Mouse (Mus musculus): ENCODE data around the gene March6. TPM values are rescaled to one million over a fixed set of nuclear protein-coding genes. Genes with fewer than 3 reads are reported as not detected.

Gene March6
- 11.7 TPM for polyA plus RNA-seq (2017; shearing (Covaris generic))

DNA sequence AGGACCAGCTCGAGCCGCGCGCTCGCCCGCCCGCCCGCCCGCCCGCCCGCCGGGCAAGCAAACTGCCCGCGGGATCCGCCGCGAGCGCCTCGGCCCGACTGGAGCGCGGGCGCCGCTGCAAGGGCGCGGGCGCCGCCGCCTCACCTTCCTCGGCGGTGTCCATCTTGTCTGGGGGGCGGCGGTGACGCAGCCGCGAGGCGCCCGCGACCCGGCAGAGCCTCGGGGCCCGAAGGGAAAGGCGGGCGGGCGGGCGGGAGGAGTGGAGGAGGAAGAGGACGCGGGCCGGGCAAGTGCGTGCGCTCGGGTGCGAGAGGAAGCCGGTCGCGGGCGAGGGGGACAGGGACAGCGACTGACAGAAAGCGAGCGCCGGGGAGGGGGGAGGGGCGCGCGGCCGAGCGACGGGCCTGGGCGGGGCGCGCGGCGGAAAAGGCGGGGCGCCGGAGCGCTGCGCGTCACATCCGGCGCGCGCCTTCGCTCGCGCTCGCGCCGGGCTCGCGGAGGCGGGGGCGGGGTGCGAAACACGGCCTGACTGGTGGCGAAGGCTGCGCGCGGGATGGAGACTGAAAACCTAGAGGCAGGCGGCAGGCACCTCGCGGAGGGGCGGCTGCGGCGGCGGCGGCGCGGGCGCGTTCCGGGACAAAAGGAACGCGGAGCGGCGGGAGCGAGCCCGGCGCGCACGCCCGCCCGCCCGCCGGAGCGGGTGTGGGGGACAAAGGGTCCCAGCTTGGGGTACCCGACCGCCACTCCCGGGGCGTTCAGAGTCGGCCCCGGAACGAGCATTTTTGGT is at the start of gene March6:
Gene March6 (minus strand): TSS at position 395 of the 787 bp plus-strand sequence.

DNA sequence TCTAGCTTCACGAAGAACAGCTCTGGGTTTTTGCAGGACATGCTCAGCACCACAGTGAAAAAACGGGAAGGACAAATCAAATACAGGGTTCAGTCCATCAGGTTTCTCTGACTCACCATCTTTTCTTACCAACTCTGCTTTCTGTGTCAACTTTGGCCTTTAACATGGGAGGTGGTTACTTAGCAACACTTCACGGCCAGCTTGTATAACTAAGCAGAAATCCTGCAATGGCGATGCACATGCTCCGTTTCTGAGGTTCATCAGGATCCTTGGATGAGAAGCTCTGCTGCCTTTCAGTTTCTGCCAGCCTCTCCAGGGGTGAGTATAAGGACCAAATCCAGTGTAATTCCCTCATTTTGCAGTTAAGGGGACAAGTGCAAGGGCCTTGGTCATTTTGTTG is 34.3 kb upstream of the March6 start, which contains the start of gene Cmbl:
Gene Cmbl (plus strand): TSS at position 206 of the 400 bp plus-strand sequence.

DNA sequence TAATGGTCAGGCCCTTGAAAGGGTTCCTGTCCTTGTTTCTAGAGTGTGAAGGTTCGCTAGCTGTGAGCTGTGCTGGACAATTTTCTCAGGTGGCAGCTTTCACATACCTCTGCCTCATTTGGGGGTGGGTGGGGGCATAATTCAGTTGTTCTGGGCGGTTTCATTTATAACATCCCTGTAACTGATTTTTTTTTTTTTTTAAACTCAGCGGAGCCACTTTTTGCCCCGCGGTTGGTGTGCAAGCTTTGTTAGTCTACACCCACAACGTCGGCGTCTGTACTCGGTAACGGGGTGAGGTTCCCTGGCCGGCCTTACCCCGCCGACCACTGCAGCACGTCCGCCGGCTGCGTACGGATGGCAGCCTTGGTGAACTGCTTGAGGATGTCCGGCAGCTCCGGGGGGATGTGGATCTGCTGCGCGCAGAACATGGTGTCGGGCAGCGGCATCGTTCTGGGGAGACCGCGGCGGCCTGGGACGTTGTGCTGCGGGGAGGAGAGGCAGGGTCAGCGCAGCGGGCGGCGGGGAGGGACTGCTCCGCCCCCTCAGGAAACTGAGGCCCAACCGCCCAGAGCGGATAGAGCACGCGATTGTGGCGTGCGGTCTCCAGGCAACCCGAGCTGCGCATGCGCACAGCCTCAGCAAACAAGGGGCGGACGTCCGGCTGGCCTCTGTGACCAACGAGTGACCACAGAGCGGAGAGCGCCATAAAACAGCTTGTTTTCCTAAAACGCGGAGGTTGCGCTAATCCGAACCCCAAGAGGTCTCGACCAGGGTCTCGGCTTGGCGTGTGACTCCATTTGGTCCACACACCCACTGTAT is 77.5 kb downstream of the March6 start, which contains the start of gene Ropn1l:
Gene Ropn1l (minus strand): TSS at position 640 of the 819 bp plus-strand sequence.

Other genes starting within 250 kb of the March6 start
- 1.5 TPM for gene Ankrd33b, start 163.3 kb downstream of the March6 start, polyA plus RNA-seq (2017; shearing (Covaris generic))
- gene Ropn1l, start 77.3 kb downstream of the March6 start, polyA plus RNA-seq (2017; shearing (Covaris generic)): 0.67 TPM
- not detected for gene Cmbl, start 34.3 kb upstream of the March6 start, polyA plus RNA-seq (2017; shearing (Covaris generic))
- 275 TPM for gene Cct5, start 70.8 kb upstream of the March6 start, polyA plus RNA-seq (2017; shearing (Covaris generic))
- gene Fam173b, start 70.8 kb upstream of the March6 start, polyA plus RNA-seq (2017; shearing (Covaris generic)): 11.2 TPM

All from effector memory CD4-positive, alpha-beta T cell, adult 7 months (primary cell).